Mouse (Mus musculus): ENCODE measurements at regions not wholly inside any gene's neighbourhood (a gene's known extent, or its start where the extent isn't known, plus 50 kb on each side); places are given as distances from the start of the nearest gene placed in this dataset.

GRCm38 (mm10) chr16:30695691-30696090, 96.2 kb downstream of the Fam43a start:
- no peak for TF ChIP-seq CTCF (IDR thresholded peaks at IDR 0.05)
- TF ChIP-seq EP300 (IDR thresholded peaks at IDR 0.05; ENCODE audit: insufficient read depth, low read depth, low read length): no peak
